Mouse (Mus musculus) MEL (cell line): ENCODE measurements around the gene Pdzph1. TPM values are rescaled to one million over a fixed set of nuclear protein-coding genes. Genes with fewer than 3 reads are reported as not detected.

Experiments used
- DNase-seq: peaks from one replicate; pipeline ENCODE4 v3.0.0; 2011; ENCODE audit warnings: low read depth, low spot score
- H3K27ac ChIP-seq: 2 replicates; pipeline ENCODE4 v1.5.1; 2012; ENCODE audit warnings: low read depth, mild to moderate bottlenecking, control low read depth, low read length, moderate library complexity; ENCODE audit not compliant: control insufficient read depth
- H3K27me3 ChIP-seq, 2 experiments: fragments of 150-350 bp in 1 of 2; sonication (generic) in 1 of 2; 2 replicates each; pipeline ENCODE4 v1.6.1; 2012; ENCODE audit warnings: low read length in 2 of 2, mild to moderate bottlenecking in 2 of 2, improper control_type of control experiment in 1 of 2, moderate library complexity in 1 of 2; ENCODE audit not compliant: insufficient read depth in 2 of 2, control insufficient read depth in 1 of 2
- H3K36me3 ChIP-seq, 2 experiments: 2 replicates each; pipeline ENCODE4 v1.6.1; 2012 to 2014; ENCODE audit warnings: low read length in 2 of 2, improper control_type of control experiment in 1 of 2, inconsistent platforms in 1 of 2, mild to moderate bottlenecking in 1 of 2; ENCODE audit not compliant: insufficient read depth in 2 of 2, control insufficient read depth in 1 of 2
- H3K4me1 ChIP-seq, 2 experiments: fragments of 150-350 bp in 1 of 2; sonication (generic) in 1 of 2; 2 replicates each; pipeline ENCODE4 v1.6.1; 2012; ENCODE audit warnings: low read length in 2 of 2, improper control_type of control experiment in 1 of 2, mild to moderate bottlenecking in 1 of 2; ENCODE audit not compliant: insufficient read depth in 2 of 2, control insufficient read depth in 1 of 2
- H3K4me3 ChIP-seq, 2 experiments: fragments of 150-350 bp in 1 of 2; sonication (generic) in 1 of 2; 2 replicates each; pipeline ENCODE4 v1.5.1; 2012; ENCODE audit warnings: low read depth in 2 of 2, low read length in 2 of 2, mild to moderate bottlenecking in 2 of 2, moderate library complexity in 2 of 2, control low read depth in 1 of 2, improper control_type of control experiment in 1 of 2; ENCODE audit not compliant: control insufficient read depth in 1 of 2, insufficient read depth in 1 of 2
- H3K79me2 ChIP-seq: 2 replicates; pipeline ENCODE4 v1.6.1; 2012; ENCODE audit warnings: mild to moderate bottlenecking, low read length, moderate library complexity; ENCODE audit not compliant: control insufficient read depth, poor library complexity, insufficient read depth
- H3K9ac ChIP-seq: 2 replicates; pipeline ENCODE4 v1.6.1; 2012; ENCODE audit warnings: low read depth, mild to moderate bottlenecking, control low read depth, low read length, moderate library complexity; ENCODE audit not compliant: control insufficient read depth, poor library complexity, severe bottlenecking
- H3K9me3 ChIP-seq: fragments of 150-350 bp; sonication (generic); replicated peaks from 2 replicates; pipeline ENCODE4 v1.6.1; 2012; ENCODE audit warnings: mild to moderate bottlenecking, low read length, improper control_type of control experiment, moderate library complexity; ENCODE audit not compliant: insufficient read depth
- BHLHE40 ChIP-seq: IDR thresholded peaks from 2 replicates; pipeline ENCODE4 v1.6.1; 2012; ENCODE audit warnings: low read depth, mild to moderate bottlenecking, inconsistent platforms, low read length, improper control_type of control experiment, borderline replicate concordance
- CHD1 ChIP-seq: IDR thresholded peaks from 2 replicates; pipeline ENCODE4 v1.6.1; 2012; ENCODE audit warnings: low read depth, mild to moderate bottlenecking, inconsistent platforms, low read length, improper control_type of control experiment
- CHD2 ChIP-seq: IDR thresholded peaks from 2 replicates; pipeline ENCODE4 v1.6.1; 2011; ENCODE audit warnings: low read length, improper control_type of control experiment
- CTCF ChIP-seq, 3 experiments: IDR thresholded peaks in 2 of 3; conservative IDR thresholded peaks in 1 of 3; 2 replicates each; pipeline ENCODE4 v1.5.1; 2011 to 2012; ENCODE audit warnings: low read length in 3 of 3, low read depth in 2 of 3, mild to moderate bottlenecking in 2 of 3, improper control_type of control experiment in 1 of 3, inconsistent platforms in 1 of 3, mixed read lengths in 1 of 3, moderate library complexity in 1 of 3; ENCODE audit not compliant: control insufficient read depth in 1 of 3, insufficient read depth in 1 of 3, poor library complexity in 1 of 3, severe bottlenecking in 1 of 3
- E2F4 ChIP-seq: IDR thresholded peaks from 2 replicates; pipeline ENCODE4 v1.6.1; 2011; ENCODE audit warnings: low read depth, low read length, improper control_type of control experiment, borderline replicate concordance
- ELF1 ChIP-seq: IDR thresholded peaks from 2 replicates; pipeline ENCODE4 v1.6.1; 2014; ENCODE audit warnings: low read depth, mild to moderate bottlenecking, inconsistent platforms, low read length, improper control_type of control experiment, moderate library complexity
- EP300 ChIP-seq, 2 experiments: IDR thresholded peaks; 2 replicates each; pipeline ENCODE4 v1.6.1; 2011; ENCODE audit warnings: improper control_type of control experiment in 2 of 2, low read length in 2 of 2, low read depth in 1 of 2, mild to moderate bottlenecking in 1 of 2
- ETS1 ChIP-seq: IDR thresholded peaks from 2 replicates; pipeline ENCODE4 v1.6.1; 2012; ENCODE audit warnings: low read depth, mild to moderate bottlenecking, inconsistent platforms, low read length, improper control_type of control experiment, moderate library complexity
- GABPA ChIP-seq: IDR thresholded peaks from 2 replicates; pipeline ENCODE4 v1.6.1; 2012; ENCODE audit warnings: low read depth, mild to moderate bottlenecking, inconsistent platforms, low read length, improper control_type of control experiment, moderate library complexity
- GATA1 ChIP-seq: IDR thresholded peaks from 2 replicates; pipeline ENCODE4 v1.6.1; 2011; ENCODE audit warnings: low read depth, low read length, improper control_type of control experiment
- HCFC1 ChIP-seq: IDR thresholded peaks from 2 replicates; pipeline ENCODE4 v1.6.1; 2012; ENCODE audit warnings: low read depth, mild to moderate bottlenecking, inconsistent platforms, low read length, improper control_type of control experiment, moderate library complexity
- JUND ChIP-seq: IDR thresholded peaks from 2 replicates; pipeline ENCODE4 v1.6.1; 2011; ENCODE audit warnings: low read depth, mild to moderate bottlenecking, improper control_type of control experiment, low read length
- KAT2A ChIP-seq: conservative IDR thresholded peaks from 2 replicates; pipeline ENCODE4 v1.6.1; 2012; ENCODE audit warnings: low read depth, low read length, improper control_type of control experiment, inconsistent platforms
- MAFK ChIP-seq: IDR thresholded peaks from 2 replicates; pipeline ENCODE4 v1.6.1; 2011; ENCODE audit warnings: low read depth, mild to moderate bottlenecking, low read length, improper control_type of control experiment, borderline replicate concordance
- MAX ChIP-seq: IDR thresholded peaks from 2 replicates; pipeline ENCODE4 v1.6.1; 2011; ENCODE audit warnings: low read length, improper control_type of control experiment
- MAZ ChIP-seq: IDR thresholded peaks from 2 replicates; pipeline ENCODE4 v1.6.1; 2012; ENCODE audit warnings: low read depth, mild to moderate bottlenecking, inconsistent platforms, low read length, improper control_type of control experiment
- MEF2A ChIP-seq: IDR thresholded peaks from 2 replicates; pipeline ENCODE4 v1.6.1; 2014; ENCODE audit warnings: low read depth, mild to moderate bottlenecking, inconsistent platforms, low read length, improper control_type of control experiment; ENCODE audit not compliant: poor library complexity, insufficient replicate concordance, severe bottlenecking; ENCODE audit errors: extremely low read depth
- MXI1 ChIP-seq: IDR thresholded peaks from 2 replicates; pipeline ENCODE4 v1.6.1; 2011; ENCODE audit warnings: mild to moderate bottlenecking, low read depth, low read length, improper control_type of control experiment
- MYB ChIP-seq: IDR thresholded peaks from 2 replicates; pipeline ENCODE4 v1.6.1; 2011; ENCODE audit warnings: mild to moderate bottlenecking, low read depth, low read length, improper control_type of control experiment
- MYC ChIP-seq: IDR thresholded peaks from 2 replicates; pipeline ENCODE4 v1.6.1; 2011; ENCODE audit warnings: low read depth, mild to moderate bottlenecking, low read length, improper control_type of control experiment, moderate library complexity
- NELFE ChIP-seq: IDR thresholded peaks from 2 replicates; pipeline ENCODE4 v1.6.1; 2011; ENCODE audit warnings: low read depth, low read length, improper control_type of control experiment
- NRF1 ChIP-seq: IDR thresholded peaks from 2 replicates; pipeline ENCODE4 v1.6.1; 2014; ENCODE audit warnings: low read depth, mild to moderate bottlenecking, inconsistent platforms, low read length, improper control_type of control experiment, moderate library complexity; ENCODE audit not compliant: poor library complexity, insufficient read depth, severe bottlenecking
- POLR2A ChIP-seq, 2 experiments: IDR thresholded peaks; 2 replicates each; pipeline ENCODE4 v1.6.1; 2011 to 2012; ENCODE audit warnings: low read length in 2 of 2, mild to moderate bottlenecking in 2 of 2, control low read depth in 1 of 2, improper control_type of control experiment in 1 of 2, low read depth in 1 of 2, moderate library complexity in 1 of 2; ENCODE audit not compliant: control insufficient read depth in 1 of 2, insufficient read depth in 1 of 2, poor library complexity in 1 of 2
- POLR2AphosphoS5 ChIP-seq: IDR thresholded peaks from 2 replicates; pipeline ENCODE4 v1.6.1; 2012; ENCODE audit warnings: low read depth, borderline replicate concordance, mild to moderate bottlenecking, inconsistent platforms, low read length, moderate library complexity, mixed read lengths
- RAD21 ChIP-seq: IDR thresholded peaks from 2 replicates; pipeline ENCODE4 v1.6.1; 2011; ENCODE audit warnings: mild to moderate bottlenecking, low read depth, low read length, improper control_type of control experiment
- RCOR1 ChIP-seq: IDR thresholded peaks from 2 replicates; pipeline ENCODE4 v1.6.1; 2012; ENCODE audit warnings: low read depth, mild to moderate bottlenecking, inconsistent platforms, low read length, improper control_type of control experiment
- SIN3A ChIP-seq: IDR thresholded peaks from 2 replicates; pipeline ENCODE4 v1.6.1; 2012; ENCODE audit warnings: low read length, improper control_type of control experiment, inconsistent platforms
- SMC3 ChIP-seq: IDR thresholded peaks from 2 replicates; pipeline ENCODE4 v1.6.1; 2011; ENCODE audit warnings: low read depth, low read length, improper control_type of control experiment
- TAL1 ChIP-seq: IDR thresholded peaks from 2 replicates; pipeline ENCODE4 v1.6.1; 2012; ENCODE audit warnings: mild to moderate bottlenecking, inconsistent platforms, low read length, moderate library complexity, mixed read lengths
- TBP ChIP-seq: IDR thresholded peaks from 2 replicates; pipeline ENCODE4 v1.8.0; 2011; ENCODE audit warnings: low read depth, low read length, improper control_type of control experiment
- TCF12 ChIP-seq: IDR thresholded peaks from 2 replicates; pipeline ENCODE4 v1.6.1; 2014; ENCODE audit warnings: low read depth, mild to moderate bottlenecking, inconsistent platforms, low read length, improper control_type of control experiment, moderate library complexity
- UBTF ChIP-seq: IDR thresholded peaks from 2 replicates; pipeline ENCODE4 v1.6.1; 2012; ENCODE audit warnings: low read depth, mild to moderate bottlenecking, inconsistent platforms, low read length, improper control_type of control experiment, moderate library complexity, borderline replicate concordance; ENCODE audit not compliant: insufficient read depth
- USF1 ChIP-seq: IDR thresholded peaks from 2 replicates; pipeline ENCODE4 v1.6.1; 2014; ENCODE audit warnings: low read depth, mild to moderate bottlenecking, inconsistent platforms, low read length, improper control_type of control experiment, moderate library complexity
- USF2 ChIP-seq, 2 experiments: IDR thresholded peaks; 2 replicates each; pipeline ENCODE4 v1.6.1; 2011 to 2012; ENCODE audit warnings: improper control_type of control experiment in 2 of 2, low read length in 2 of 2, borderline replicate concordance in 1 of 2, inconsistent platforms in 1 of 2, low read depth in 1 of 2, mild to moderate bottlenecking in 1 of 2; ENCODE audit not compliant: insufficient read depth in 1 of 2
- ZC3H11A ChIP-seq: IDR thresholded peaks from 2 replicates; pipeline ENCODE4 v1.6.1; 2012; ENCODE audit warnings: low read depth, mild to moderate bottlenecking, inconsistent platforms, low read length, improper control_type of control experiment
- ZKSCAN1 ChIP-seq: IDR thresholded peaks from 2 replicates; pipeline ENCODE4 v1.6.1; 2012; ENCODE audit warnings: low read depth, mild to moderate bottlenecking, inconsistent platforms, low read length, improper control_type of control experiment, moderate library complexity
- ZMIZ1 ChIP-seq: IDR thresholded peaks from 2 replicates; pipeline ENCODE4 v1.6.1; 2012; ENCODE audit warnings: low read depth, mild to moderate bottlenecking, inconsistent platforms, low read length, improper control_type of control experiment, moderate library complexity
- ZNF384 ChIP-seq: IDR thresholded peaks from 2 replicates; pipeline ENCODE4 v1.6.1; 2012; ENCODE audit warnings: low read depth, mild to moderate bottlenecking, inconsistent platforms, low read length, improper control_type of control experiment
- polyA plus RNA-seq, 2 experiments: library from polyadenylated mRNA; stranded (reverse) in 1 of 2; unstranded in 1 of 2; fragments of >175 nt in 1 of 2; fragments of >200 nt in 1 of 2; gene quantifications; 2 replicates each; pipeline versions ENCODE4 v1.2.1 to v1.2.4; 2012; ENCODE audit warnings: low replicate concordance in 2 of 2, low read depth in 1 of 2; ENCODE audit not compliant: insufficient read length in 2 of 2, insufficient read depth in 1 of 2, missing spikeins in 1 of 2
- total RNA-seq: library from RNA; depleted of rRNA; stranded (reverse); fragments of 300-350 nt; gene quantifications from 2 replicates; pipeline ENCODE4 v1.2.3, GENCODE M21; 2012

The Pdzph1 gene
- total and polyA plus RNA-seq, 3 experiments = 0.15 to 1.3 TPM; not detected in 1

DNA sequence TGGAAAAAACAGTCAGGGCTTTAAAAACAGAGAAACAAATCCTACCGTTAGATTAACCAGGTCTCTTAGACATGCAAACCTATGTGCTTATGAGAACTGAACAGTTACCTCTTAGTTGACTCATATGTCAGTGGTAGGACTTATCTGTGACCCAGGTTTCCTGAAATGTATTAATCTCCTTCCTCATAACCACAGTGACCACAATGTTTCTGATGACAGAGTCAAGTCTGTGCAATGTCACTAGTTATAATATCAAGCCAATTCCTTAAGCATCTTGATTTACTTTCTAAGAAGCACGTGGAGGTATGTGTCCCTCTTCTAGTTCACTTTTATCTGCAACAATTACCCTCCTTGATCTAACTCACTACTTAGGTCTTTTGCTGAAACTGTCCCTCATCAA, 68.4 kb downstream of the Pdzph1 start:
- H3K4me1 ChIP-seq = peaks cover 10 to 34% of the 10 kb centered on the region in 2 experiments
- TF ChIP-seq JUND (peak; percentile 65; the same call in 1 of the 2 replicates), MYB (peak; percentile 95), MYC (peak; percentile 99), NELFE (no peak), POLR2A (IDR thresholded peaks at IDR 0.05; ENCODE audit: control insufficient read depth in 1 of 2, insufficient read depth in 1 of 2, low read depth in 1 of 2, low read length in 2 of 2, poor library complexity in 1 of 2) (no peak), MAX (peak; percentile 96), KAT2A (0 out of 2 replicates have a peak, but pooled peaks have one; percentile 5), RCOR1 (peak; percentile 100), GATA1 (peak; percentile 99), SMC3 (no peak), CHD2 (no peak), SIN3A (peak; percentile 96), ETS1 (peak; percentile 98), HCFC1 (0 out of 2 replicates have a peak, but pooled peaks have one; percentile 9), ZNF384 (peak; percentile 66), MXI1 (peak; percentile 91), TCF12 (peak; percentile 96), E2F4 (no peak), TBP (no peak), ELF1 (no peak), TAL1 (peak; percentile 92), CTCF (IDR thresholded peaks at IDR 0.05 in 2 of 3, conservative IDR thresholded peaks at IDR 0.05 in 1 of 3; ENCODE audit: control insufficient read depth in 1 of 3, insufficient read depth in 1 of 3, low read depth in 2 of 3, low read length in 3 of 3, poor library complexity in 1 of 3, severe bottlenecking in 1 of 3) (no peak), ZKSCAN1 (no peak), MAZ (no peak), MAFK (peak; percentile 97), RAD21 (no peak), NRF1 (no peak), UBTF (no peak), CHD1 (no peak), BHLHE40 (peak; percentile 89), EP300 (IDR thresholded peaks at IDR 0.05; ENCODE audit: low read depth in 1 of 2, low read length in 2 of 2) (peak; percentile 99), ZC3H11A (no peak), MEF2A (no peak), USF1 (peak; percentile 56; the same call in 1 of the 2 replicates), GABPA (no peak), ZMIZ1 (no peak), POLR2AphosphoS5 (no peak), USF2 (IDR thresholded peaks at IDR 0.05; ENCODE audit: borderline replicate concordance in 1 of 2, insufficient read depth in 1 of 2, low read depth in 1 of 2, low read length in 2 of 2) (no peak)
- DNase-seq = peak; percentile 94
- H3K79me2 ChIP-seq = no peaks in the 10 kb centered on the region
- no peak overlapping the region for H3K4me3 ChIP-seq
- H3K27me3 ChIP-seq = no peaks in the 10 kb centered on the region
- H3K9me3 ChIP-seq = no peaks in the 10 kb centered on the region
- peak overlapping the region; percentile 99 for H3K27ac ChIP-seq
- peaks cover 0 to 49% of the 10 kb centered on the region in 2 experiments; a peak in 2 of 4 replicates for H3K36me3 ChIP-seq
- H3K9ac ChIP-seq = no peak overlapping the region
